Mouse (Mus musculus): ENCODE results near the gene Slc26a5.

The Slc26a5 gene

GRCm38 (mm10) chr5:21785776-21786175 lies 79.6 kb downstream of the Slc26a5 start:
- no peak for TF ChIP-seq GATA4 (IDR thresholded peaks at IDR 0.05; ENCODE audit: insufficient replicate concordance, low read length)

DNA sequence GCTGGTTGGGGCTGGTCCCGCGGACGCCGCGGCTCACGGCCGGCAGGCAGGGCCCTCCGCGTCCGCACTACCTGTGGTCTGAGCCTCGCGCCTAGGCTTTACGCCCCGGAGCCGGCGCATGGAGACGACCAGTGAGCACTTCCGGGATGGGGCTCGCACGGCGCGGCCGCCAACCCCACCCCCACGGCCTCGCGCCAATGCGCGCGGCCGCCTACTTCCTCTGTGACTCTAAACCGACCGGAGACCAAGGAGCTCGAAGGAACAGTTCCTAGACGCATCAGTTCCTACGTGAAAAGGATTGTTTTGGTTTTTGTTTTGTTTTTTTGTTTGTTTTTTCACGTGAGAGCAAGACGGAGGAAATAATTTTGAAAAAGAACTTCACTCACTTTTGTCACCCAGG lies 80.4 kb downstream of the Slc26a5 start, which contains the start of the genes Dnajc2 and Psmc2:
Gene Dnajc2 (minus strand): TSS at position 199 of the 400 bp plus-strand sequence.
Gene Psmc2 (plus strand): TSS at position 231 of the 400 bp plus-strand sequence.
- TF ChIP-seq GATA4 (IDR thresholded peaks at IDR 0.05; ENCODE audit: insufficient replicate concordance, low read length): peak; percentile 40; the same call in 1 of the 2 replicates

DNA sequence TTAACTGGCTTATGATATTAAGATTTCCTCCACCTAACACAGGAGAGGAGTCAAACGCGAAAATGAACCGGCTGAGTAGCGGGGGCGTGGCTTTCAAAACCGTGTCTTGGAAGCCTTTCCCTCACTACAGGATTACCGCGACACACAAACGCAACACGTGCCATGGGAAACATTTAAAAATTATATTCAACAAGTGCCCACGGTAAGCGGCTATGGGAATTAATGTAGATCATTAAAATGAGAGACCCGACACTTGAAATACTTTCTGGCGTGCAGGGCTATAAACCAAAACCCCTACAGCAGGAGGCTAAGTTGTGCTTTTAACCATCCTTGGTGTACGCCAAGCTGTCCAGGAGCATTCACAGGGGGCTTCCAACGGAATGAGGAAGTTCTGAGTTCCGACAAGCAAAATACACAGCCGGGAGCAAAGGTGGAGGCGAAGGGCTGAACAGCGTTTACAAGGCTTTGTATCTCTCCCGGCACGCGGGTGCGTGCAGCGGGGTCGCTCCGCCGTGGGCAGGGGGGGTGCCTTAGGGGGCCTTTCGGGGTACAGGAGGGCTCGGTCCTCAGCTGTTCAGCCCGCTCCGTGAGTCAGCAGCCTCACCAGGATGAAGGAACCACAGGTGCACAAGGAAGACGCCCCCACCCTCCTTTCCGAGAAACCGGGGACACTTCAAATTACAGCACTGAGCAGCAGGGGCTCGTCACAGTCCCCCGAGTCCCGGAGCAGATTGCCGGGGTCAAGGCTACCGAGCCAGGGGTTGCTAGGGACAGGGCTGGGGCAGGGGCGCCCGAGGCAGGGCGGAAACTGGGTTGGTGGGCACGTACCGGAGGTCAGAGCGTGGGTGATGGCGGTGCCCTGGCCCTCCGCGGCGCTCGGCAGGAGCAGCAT lies 81.0 kb downstream of the Slc26a5 start:
- TF ChIP-seq GATA4 (IDR thresholded peaks at IDR 0.05; ENCODE audit: insufficient replicate concordance, low read length): no peak

DNA sequence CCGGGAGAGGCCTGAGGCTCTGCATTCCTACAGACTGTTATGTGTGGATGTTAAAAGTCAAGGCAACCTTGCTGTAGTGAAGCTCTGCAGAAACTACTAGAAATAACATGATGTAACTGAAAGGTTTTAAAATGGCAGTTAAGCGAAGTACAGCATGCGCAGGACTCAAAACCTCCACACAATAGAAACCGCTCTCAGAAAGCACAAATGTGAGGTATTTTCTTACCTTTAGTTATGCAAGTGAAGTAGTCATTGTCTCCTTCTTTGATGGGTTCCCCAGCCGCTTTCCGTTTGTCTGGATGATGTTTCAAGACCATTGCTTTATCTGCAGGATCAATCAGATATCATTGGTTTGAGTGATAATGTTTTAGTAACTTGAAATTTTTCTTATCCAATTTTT lies 88.9 kb downstream of the Slc26a5 start:
- TF ChIP-seq GATA4 (IDR thresholded peaks at IDR 0.05; ENCODE audit: insufficient replicate concordance, low read length): no peak

DNA sequence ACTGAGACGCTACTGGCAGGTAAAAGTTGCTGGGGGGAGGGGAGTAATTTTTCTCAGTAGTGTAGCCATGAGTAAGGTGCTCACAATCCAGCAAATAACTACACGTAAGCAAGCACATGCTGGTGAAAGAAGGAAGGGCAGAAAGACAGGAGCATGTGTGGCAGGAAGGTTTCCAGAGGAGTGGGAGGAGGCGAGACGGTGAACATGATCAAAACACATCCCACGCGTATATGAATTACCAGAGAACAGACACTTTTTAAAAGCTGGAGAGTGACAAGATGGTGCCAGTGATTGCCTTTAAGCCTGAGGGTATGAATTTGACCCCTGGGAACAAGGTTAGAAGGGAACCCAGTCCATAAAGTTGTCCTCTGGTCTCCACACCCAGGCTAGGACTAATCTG lies 95.6 kb downstream of the Slc26a5 start:
- no peak for TF ChIP-seq GATA4 (IDR thresholded peaks at IDR 0.05; ENCODE audit: insufficient replicate concordance, low read length)

DNA sequence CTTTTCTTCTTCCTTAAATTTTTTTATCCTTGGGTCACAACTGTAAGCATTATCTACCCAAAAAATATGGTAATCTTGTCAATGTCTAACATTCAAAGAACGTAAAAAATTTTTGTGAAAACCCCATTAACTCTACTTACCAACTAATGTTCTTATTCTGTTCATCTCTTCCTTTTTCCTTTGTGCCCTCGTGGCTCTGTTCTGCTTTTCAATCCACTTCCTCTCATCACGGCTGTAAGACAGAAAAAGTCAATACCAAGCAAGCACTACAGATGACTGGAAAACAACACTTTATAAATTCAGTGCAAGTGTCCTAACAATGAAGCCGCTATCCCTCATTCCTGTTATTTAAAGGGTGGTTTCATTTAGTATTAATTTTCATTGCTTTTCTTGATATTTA lies 96.9 kb downstream of the Slc26a5 start:
- TF ChIP-seq GATA4 (IDR thresholded peaks at IDR 0.05; ENCODE audit: insufficient replicate concordance, low read length): no peak

Measured in liver, adult (tissue).